Mouse (Mus musculus) G1E (cell line): ENCODE results near the gene Amhr2.

Experiments used
- CTCF ChIP-seq: IDR thresholded peaks from 2 replicates; pipeline ENCODE4 v1.5.1; 2012; ENCODE audit warnings: low read depth, low read length, inconsistent platforms, mixed read lengths
- GATA1 ChIP-seq: IDR thresholded peaks from 2 replicates; pipeline ENCODE4 v1.6.1; 2012; ENCODE audit warnings: borderline replicate concordance, low read length, inconsistent platforms, mixed read lengths

DNA sequence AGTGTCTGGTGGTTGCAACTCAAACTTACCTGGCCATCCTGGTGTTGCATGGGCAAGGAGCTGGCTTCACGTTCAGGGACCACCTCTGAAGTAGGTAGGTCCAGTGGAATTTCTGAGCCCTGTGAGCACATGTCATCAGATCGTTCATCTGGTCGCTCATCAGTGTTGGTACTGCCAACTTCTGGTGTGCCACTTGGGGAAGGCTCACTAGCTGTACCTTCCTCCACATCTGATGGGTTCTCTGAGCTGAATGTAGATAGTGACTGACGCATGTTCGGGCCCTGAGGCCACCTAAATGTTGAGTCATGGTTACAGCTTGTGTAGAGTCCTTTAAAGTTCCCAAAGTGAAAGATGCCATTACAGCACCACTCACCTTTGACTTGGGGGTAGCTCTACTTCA is 55.3 kb downstream of the Amhr2 start:
- TF ChIP-seq GATA1 (no peak), CTCF (no peak)
